Mouse (Mus musculus): ENCODE data around the gene Med12. TPM values are rescaled to one million over a fixed set of nuclear protein-coding genes. Genes with fewer than 3 reads are reported as not detected.
"Not testable (repeated sequence)": the region's sequence is repeated elsewhere in the genome, so short reads cannot be mapped to it uniquely, and the experiment has no call there.

Med12 gene
- polyA plus RNA-seq, 1 experiment from 2014 or later: 38.9 TPM

DNA sequence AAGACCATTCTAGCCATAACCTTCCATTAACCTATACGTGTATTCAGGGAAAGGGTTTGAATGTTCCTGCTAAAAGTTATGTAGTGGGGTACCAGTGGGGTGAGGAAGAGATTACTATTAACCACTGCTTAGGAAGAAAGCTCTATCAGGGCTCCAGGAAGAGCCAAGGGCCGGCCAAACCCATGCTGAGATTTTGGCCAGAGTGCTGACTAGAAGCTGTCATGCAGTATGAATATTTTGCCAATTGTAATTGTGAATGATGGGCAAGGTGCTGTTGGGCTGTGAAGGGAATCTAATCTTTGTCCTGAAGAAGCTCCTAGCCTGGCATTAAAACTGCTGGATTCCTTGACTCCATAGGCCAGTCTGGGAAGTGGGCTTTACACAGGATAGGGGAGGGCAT, 30.8 kb downstream of the Med12 start:
- peaks cover 11% of the 10 kb centered on the region; the same call in 1 of the 2 replicates for H3K36me3 ChIP-seq
- ATAC-seq (ENCODE audit: low FRiP score): no peak
- H3K4me3 ChIP-seq: no peak overlapping the region
- peaks cover 31% of the 10 kb centered on the region for H3K4me1 ChIP-seq
- WGBS: 46% methylated on average over 2 of the region's 2 CpGs
- H3K27me3 ChIP-seq: peaks cover 11% of the 10 kb centered on the region
- no peak overlapping the region for H3K27ac ChIP-seq
- no peak overlapping the region for H3K4me2 ChIP-seq (replicated peaks)
- no peak overlapping the region for H3K9ac ChIP-seq
- no peaks in the 10 kb centered on the region for H3K9me3 ChIP-seq (replicated peaks)

GRCm38 (mm10) chrX:101309299-101309698, 35.5 kb downstream of the Med12 start:
- peaks cover 3% of the 10 kb centered on the region; the same call in 1 of the 2 replicates for H3K4me1 ChIP-seq
- no peak overlapping the region for H3K9ac ChIP-seq
- peaks cover 17% of the 10 kb centered on the region; the same call in 1 of the 2 replicates for H3K27me3 ChIP-seq
- H3K9me3 ChIP-seq (replicated peaks): no peaks in the 10 kb centered on the region
- no peak overlapping the region for H3K4me2 ChIP-seq (replicated peaks)
- no peak for ATAC-seq (ENCODE audit: low FRiP score)
- no peak overlapping the region for H3K4me3 ChIP-seq
- H3K27ac ChIP-seq: no peak overlapping the region
- peaks cover 27% of the 10 kb centered on the region for H3K36me3 ChIP-seq
- 95% methylated on average over 5 of the region's 5 CpGs for WGBS

DNA sequence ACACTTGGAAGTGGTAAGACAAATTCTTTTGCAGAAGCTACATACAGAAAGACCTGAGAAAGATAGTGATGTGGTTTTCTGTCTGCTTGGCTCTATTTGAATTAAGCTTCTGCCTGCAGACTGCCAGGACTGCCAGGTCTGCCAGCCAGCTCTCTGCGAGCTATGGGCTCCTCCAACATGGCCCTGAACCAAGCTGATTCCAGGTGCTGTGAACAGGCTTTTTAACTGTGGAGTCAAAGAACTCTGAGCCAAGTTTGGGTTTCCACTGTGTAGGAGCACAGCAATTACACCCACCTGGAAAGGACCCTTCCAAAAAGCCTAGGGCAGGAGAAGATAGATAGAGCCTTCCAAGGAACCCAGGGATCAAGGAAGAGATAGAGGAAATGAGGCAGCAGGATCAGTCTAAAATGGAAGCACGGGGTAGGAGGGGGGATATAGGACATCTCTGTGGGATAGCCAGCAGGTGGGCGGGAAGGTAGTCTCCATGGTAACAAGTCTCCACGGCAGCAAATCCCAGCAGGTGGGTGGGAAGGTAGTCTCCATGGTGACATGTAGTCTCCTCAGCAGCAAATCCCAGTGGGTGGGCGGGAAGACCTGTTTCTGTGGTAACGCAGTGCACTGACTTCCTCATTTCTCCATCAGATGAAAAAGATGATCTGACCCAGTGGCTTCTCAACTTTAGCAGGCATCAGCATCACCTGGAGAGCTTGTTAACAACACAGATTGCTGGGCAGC, 40.0 kb downstream of the Med12 start:
- H3K27ac ChIP-seq: no peak overlapping the region
- no peak overlapping the region for H3K4me2 ChIP-seq (replicated peaks)
- H3K4me1 ChIP-seq: no peaks in the 10 kb centered on the region
- ATAC-seq (ENCODE audit: low FRiP score): peak; percentile 58
- 36% methylated on average over 6 of the region's 6 CpGs for WGBS
- peaks cover 32% of the 10 kb centered on the region for H3K36me3 ChIP-seq
- H3K27me3 ChIP-seq: peaks cover 6% of the 10 kb centered on the region; the same call in 1 of the 2 replicates
- no peak overlapping the region for H3K4me3 ChIP-seq
- H3K9me3 ChIP-seq (replicated peaks): no peaks in the 10 kb centered on the region
- H3K9ac ChIP-seq: no peak overlapping the region

DNA sequence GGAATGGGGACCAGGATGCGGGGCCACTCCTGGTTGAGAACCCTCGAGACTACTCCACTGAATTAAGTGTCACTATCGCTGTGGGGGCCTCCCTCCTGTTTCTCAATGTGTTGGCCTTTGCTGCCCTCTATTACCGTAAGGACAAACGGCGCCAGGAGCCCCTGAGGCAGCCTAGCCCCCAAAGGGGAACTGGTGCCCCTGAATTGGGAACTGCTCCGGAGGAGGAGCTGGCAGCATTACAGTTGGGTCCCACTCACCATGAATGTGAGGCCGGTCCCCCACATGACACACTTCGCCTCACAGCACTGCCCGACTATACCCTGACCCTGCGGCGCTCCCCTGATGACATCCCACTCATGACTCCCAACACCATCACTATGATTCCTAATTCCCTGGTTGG, 45.9 kb downstream of the Med12 start:
- H3K27me3 ChIP-seq: 0 out of 2 replicates have a peak, but pooled peaks cover 5% of the 10 kb centered on the region
- 91% methylated on average over 12 of the region's 12 CpGs for WGBS
- H3K9ac ChIP-seq: no peak overlapping the region
- no peaks in the 10 kb centered on the region for H3K9me3 ChIP-seq (replicated peaks)
- H3K36me3 ChIP-seq: peaks cover 20% of the 10 kb centered on the region
- ATAC-seq (ENCODE audit: low FRiP score): no peak
- no peak overlapping the region for H3K4me2 ChIP-seq (replicated peaks)
- no peaks in the 10 kb centered on the region for H3K4me1 ChIP-seq
- H3K4me3 ChIP-seq: no peak overlapping the region
- H3K27ac ChIP-seq: no peak overlapping the region

DNA sequence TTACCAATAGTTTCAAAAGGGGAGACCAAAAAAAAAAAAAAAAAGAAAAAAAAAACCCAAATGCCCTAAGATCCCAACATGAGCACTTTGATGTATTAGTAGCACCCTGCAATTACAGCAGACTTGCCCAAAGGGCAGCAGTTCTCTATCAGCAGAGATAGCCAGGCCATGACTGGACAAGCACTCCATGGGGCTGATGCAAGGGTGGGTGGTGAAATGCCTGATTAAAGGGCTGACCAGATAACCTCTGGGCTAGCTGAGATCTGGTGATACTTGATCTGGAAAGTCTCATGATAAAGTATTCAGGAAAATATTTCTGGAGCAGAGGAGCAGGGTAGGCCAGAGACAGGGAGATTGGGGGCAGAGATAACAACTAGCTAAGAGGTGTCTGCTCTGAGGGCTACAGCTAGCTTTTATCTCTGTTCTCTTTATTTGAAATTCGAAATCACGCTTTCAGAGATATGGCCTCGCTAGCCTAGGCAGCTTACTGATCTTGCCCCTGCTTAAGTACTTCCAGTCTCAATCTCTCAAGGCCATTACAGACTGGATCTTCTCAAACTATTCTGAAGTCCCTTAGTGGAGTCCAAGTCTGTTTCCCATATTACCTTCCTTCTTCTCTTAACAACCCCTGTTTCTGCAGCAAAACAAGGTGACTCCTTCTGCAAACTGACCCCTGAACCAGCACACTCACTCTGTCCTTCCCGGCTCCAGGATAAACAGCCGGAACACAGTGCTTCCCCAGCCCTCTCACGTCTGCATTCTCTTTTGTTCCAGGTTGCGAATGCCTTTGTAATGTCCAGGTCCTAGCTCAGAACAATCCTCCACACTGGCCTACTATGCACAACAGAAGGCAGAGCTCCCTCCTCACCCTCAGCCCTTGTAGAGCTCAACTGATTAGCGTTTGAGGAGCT, 52.4 kb downstream of the Med12 start:
- ATAC-seq (ENCODE audit: low FRiP score): no peak
- 66% methylated on average over 8 of the region's 8 CpGs for WGBS
- Histone ChIP-seq H3K4me2 (replicated peaks) (no peak overlapping the region), H3K27me3 (no peaks in the 10 kb centered on the region), H3K36me3 (no peaks in the 10 kb centered on the region), H3K9me3 (replicated peaks) (no peaks in the 10 kb centered on the region), H3K4me1 (no peaks in the 10 kb centered on the region), H3K4me3 (no peak overlapping the region), H3K9ac (no peak overlapping the region), H3K27ac (no peak overlapping the region)

GRCm38 (mm10) chrX:101329372-101330028, 55.7 kb downstream of the Med12 start:
- no peaks in the 10 kb centered on the region for H3K9me3 ChIP-seq (replicated peaks)
- ATAC-seq (ENCODE audit: low FRiP score): no peak
- no peaks in the 10 kb centered on the region for H3K36me3 ChIP-seq
- H3K4me2 ChIP-seq (replicated peaks): no peak overlapping the region
- H3K27ac ChIP-seq: no peak overlapping the region; the same call in 1 of the 2 replicates
- no peak overlapping the region for H3K4me3 ChIP-seq
- H3K27me3 ChIP-seq: no peaks in the 10 kb centered on the region; the same call in 1 of the 2 replicates
- H3K9ac ChIP-seq: no peak overlapping the region
- no peaks in the 10 kb centered on the region for H3K4me1 ChIP-seq
- WGBS: 24% methylated on average over 8 of the region's 10 CpGs

DNA sequence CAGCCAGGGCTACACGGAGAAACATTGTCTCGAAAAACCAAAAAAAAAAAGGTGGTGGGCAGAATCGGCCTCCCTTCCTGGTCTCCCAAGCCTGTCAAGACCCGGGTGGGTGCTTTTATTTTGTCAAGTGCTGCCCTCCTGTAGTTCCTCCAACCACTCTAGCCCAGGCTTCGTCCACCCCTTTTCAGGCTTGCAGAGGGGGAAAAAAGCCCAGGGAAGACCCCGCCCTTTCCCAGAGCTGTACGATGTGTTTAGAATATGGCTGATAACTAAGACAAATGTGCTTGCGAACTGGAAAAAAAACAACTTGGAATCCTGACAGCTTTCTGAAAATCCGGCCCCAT, 58.2 kb downstream of the Med12 start:
- 51% methylated on average over 9 of the region's 9 CpGs for WGBS
- Histone ChIP-seq H3K36me3 (no peaks in the 10 kb centered on the region), H3K4me2 (replicated peaks) (peak overlapping the region; percentile 45), H3K4me1 (no peaks in the 10 kb centered on the region), H3K9ac (peak overlapping the region; percentile 43; the same call in 1 of the 2 replicates), H3K27ac (peak overlapping the region; percentile 93), H3K9me3 (replicated peaks) (no peaks in the 10 kb centered on the region), H3K27me3 (no peaks in the 10 kb centered on the region; the same call in 1 of the 2 replicates), H3K4me3 (peak overlapping the region; percentile 32)
- peak; percentile 47 for ATAC-seq (ENCODE audit: low FRiP score)

- peak overlapping the region; percentile 93 for H3K27ac ChIP-seq
- H3K4me3 ChIP-seq: peak overlapping the region; percentile 32
- WGBS: 16% methylated on average over 38 of the region's 49 CpGs
- peak overlapping the region; percentile 48 for H3K4me2 ChIP-seq (replicated peaks)
- no peaks in the 10 kb centered on the region; the same call in 1 of the 2 replicates for H3K27me3 ChIP-seq
- H3K9ac ChIP-seq: peak overlapping the region; percentile 43; the same call in 1 of the 2 replicates
- peak; percentile 97 for ATAC-seq (ENCODE audit: low FRiP score)
- H3K36me3 ChIP-seq: no peaks in the 10 kb centered on the region
- no peaks in the 10 kb centered on the region for H3K9me3 ChIP-seq (replicated peaks)
- H3K4me1 ChIP-seq: no peaks in the 10 kb centered on the region
Observed at GRCm38 (mm10) chrX:101332375-101333211, 58.8 kb downstream of the Med12 start.

DNA sequence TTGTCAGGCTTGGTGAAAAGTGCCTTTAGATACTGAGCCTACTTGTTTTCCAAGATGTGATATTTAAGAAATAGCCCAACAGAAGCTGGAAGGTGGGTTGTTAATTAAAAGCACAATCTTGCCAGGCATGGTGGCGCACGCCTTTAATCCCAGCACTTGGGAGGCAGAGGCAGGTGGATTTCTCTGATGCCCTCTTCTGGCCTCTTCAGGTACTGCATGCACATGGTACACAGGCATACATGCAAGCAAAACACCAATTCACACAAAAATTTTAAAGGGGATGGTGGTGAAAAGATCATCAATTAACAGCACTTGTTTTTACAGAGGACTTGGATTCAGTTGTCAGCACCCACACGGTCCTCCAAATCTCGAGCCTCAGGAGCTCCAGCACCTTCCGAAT, 60.8 kb downstream of the Med12 start:
- Histone ChIP-seq H3K4me3 (no peak overlapping the region), H3K9me3 (replicated peaks) (no peaks in the 10 kb centered on the region), H3K4me2 (replicated peaks) (no peak overlapping the region), H3K4me1 (no peaks in the 10 kb centered on the region), H3K27ac (no peak overlapping the region), H3K27me3 (no peaks in the 10 kb centered on the region; the same call in 1 of the 2 replicates), H3K9ac (no peak overlapping the region), H3K36me3 (no peaks in the 10 kb centered on the region)
- ATAC-seq (ENCODE audit: low FRiP score): no peak
- 92% methylated on average over 5 of the region's 5 CpGs for WGBS

DNA sequence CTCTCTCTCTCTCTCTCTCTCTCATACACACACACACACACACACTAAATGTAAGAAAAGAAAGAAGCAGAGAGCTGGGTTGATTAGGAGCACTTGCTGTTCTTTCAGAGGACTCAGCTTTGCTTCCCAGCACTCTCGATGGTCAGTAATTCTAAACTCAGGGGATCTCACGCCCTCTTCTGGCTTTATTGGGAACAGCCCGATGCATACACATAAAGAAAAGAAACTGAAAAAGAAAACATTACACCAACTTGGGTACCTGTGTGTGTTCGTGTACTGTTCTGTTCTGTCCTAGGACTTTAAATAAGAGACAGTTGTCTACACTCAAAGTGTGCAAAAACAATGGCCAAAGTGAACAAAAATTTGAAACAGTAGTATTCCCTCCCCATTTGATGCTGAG, 64.8 kb downstream of the Med12 start:
- no peak overlapping the region for H3K4me2 ChIP-seq (replicated peaks)
- no peak overlapping the region for H3K9ac ChIP-seq
- H3K4me3 ChIP-seq: no peak overlapping the region
- H3K27me3 ChIP-seq: no peaks in the 10 kb centered on the region
- WGBS: 45% methylated on average over 4 of the region's 4 CpGs
- no peaks in the 10 kb centered on the region for H3K36me3 ChIP-seq
- no peaks in the 10 kb centered on the region for H3K9me3 ChIP-seq (replicated peaks)
- no peak overlapping the region for H3K27ac ChIP-seq
- H3K4me1 ChIP-seq: no peaks in the 10 kb centered on the region
- ATAC-seq (ENCODE audit: low FRiP score): no peak

- not testable (repeated sequence) for H3K27me3 ChIP-seq; ATAC-seq (ENCODE audit: low FRiP score); H3K9ac ChIP-seq; H3K4me3 ChIP-seq; H3K27ac ChIP-seq; H3K4me1 ChIP-seq; H3K4me2 ChIP-seq (replicated peaks); H3K36me3 ChIP-seq; H3K9me3 ChIP-seq (replicated peaks)
- 71% methylated on average over 2 of the region's 2 CpGs for WGBS
Observed at GRCm38 (mm10) chrX:101342837-101343236, 69.0 kb downstream of the Med12 start.
